Mouse (Mus musculus) testis, adult 2 months (tissue): Measurements from ENCODE around the gene Atp2c2. TPM values are rescaled to one million over a fixed set of nuclear protein-coding genes. Genes with fewer than 3 reads are reported as not detected.

ENCODE experiments used
- H3K27ac ChIP-seq: fragments of 200-500 bp; 2 replicates; pipeline ENCODE4 v1.5.1; 2012; ENCODE audit warnings: low read depth, low read length; ENCODE audit not compliant: control insufficient read depth, insufficient read depth
- H3K27me3 ChIP-seq: fragments of 200-500 bp; 2 replicates; pipeline ENCODE4 v1.6.1; 2012; ENCODE audit warnings: mild to moderate bottlenecking, low read length, moderate library complexity; ENCODE audit not compliant: control insufficient read depth, insufficient read depth
- H3K36me3 ChIP-seq: fragments of 200-500 bp; 2 replicates; pipeline ENCODE4 v1.6.1; 2012; ENCODE audit warnings: mild to moderate bottlenecking, low read length; ENCODE audit not compliant: control insufficient read depth, insufficient read depth
- H3K4me1 ChIP-seq: fragments of 200-500 bp; 2 replicates; pipeline ENCODE4 v1.6.1; 2012; ENCODE audit warnings: low read length; ENCODE audit not compliant: control insufficient read depth, insufficient read depth
- H3K4me3 ChIP-seq: fragments of 200-500 bp; 2 replicates; pipeline ENCODE4 v1.5.1; 2012; ENCODE audit warnings: low read depth, mild to moderate bottlenecking, low read length, moderate library complexity, mixed read lengths; ENCODE audit not compliant: control insufficient read depth
- CTCF ChIP-seq: fragments of 200-500 bp; IDR thresholded peaks from 2 replicates; pipeline ENCODE4 v1.5.1; 2012; ENCODE audit warnings: low read depth, mild to moderate bottlenecking, inconsistent platforms, low read length, moderate library complexity; ENCODE audit not compliant: control insufficient read depth, insufficient read depth, insufficient replicate concordance
- POLR2A ChIP-seq: fragments of 200-500 bp; IDR thresholded peaks from 2 replicates; pipeline ENCODE4 v1.6.1; 2012; ENCODE audit warnings: low read depth, mild to moderate bottlenecking, inconsistent platforms, low read length, moderate library complexity; ENCODE audit not compliant: control insufficient read depth
- polyA plus RNA-seq: library from polyadenylated mRNA; depleted of rRNA; stranded (reverse); fragments of >200 nt; gene quantifications from 2 replicates; pipeline ENCODE4 v1.2.3, GENCODE M21; 2012

Gene Atp2c2
- polyA plus RNA-seq, 1 experiment = 1.2 TPM

- H3K4me1 ChIP-seq = no peaks in the 10 kb centered on the region
- H3K27me3 ChIP-seq = no peaks in the 10 kb centered on the region
- no peaks in the 10 kb centered on the region for H3K36me3 ChIP-seq
- H3K27ac ChIP-seq = no peak overlapping the region
- no peak for TF ChIP-seq CTCF
- no peak for TF ChIP-seq POLR2A
- no peak overlapping the region for H3K4me3 ChIP-seq
Observed at GRCm38 (mm10) chr8:119732072-119732471, 32.3 kb downstream of the Atp2c2 start.

DNA sequence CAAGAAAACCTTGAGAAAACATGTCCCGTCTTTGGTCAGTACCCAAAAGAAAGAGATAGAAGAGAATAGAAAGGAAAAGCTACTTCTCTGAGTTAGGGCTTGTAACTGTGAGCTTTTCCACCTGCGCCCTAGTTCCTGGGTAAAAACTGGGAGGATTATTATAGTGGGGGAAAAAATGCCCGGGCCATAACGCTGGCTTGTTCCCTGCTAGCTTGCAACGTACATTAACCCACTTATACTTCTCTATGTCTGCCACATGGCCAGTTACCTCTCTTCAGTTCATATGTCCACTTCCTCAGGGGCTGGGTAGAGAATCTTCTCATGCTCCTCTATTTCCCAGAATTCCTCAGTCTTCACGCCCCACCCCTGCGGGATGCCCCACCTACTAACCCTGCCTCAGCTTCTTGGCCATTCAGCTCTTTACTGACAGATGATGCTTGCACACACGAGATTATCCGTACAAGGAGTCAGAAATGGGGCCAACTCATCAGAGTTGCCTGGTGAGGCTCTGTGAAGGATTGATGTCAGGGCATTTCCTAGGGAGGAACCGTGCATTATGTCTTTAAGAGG, 36.6 kb downstream of the Atp2c2 start:
- Histone ChIP-seq H3K4me1 (no peaks in the 10 kb centered on the region), H3K27ac (no peak overlapping the region), H3K4me3 (no peak overlapping the region), H3K27me3 (no peaks in the 10 kb centered on the region), H3K36me3 (no peaks in the 10 kb centered on the region)
- no peak for TF ChIP-seq POLR2A
- TF ChIP-seq CTCF = no peak

DNA sequence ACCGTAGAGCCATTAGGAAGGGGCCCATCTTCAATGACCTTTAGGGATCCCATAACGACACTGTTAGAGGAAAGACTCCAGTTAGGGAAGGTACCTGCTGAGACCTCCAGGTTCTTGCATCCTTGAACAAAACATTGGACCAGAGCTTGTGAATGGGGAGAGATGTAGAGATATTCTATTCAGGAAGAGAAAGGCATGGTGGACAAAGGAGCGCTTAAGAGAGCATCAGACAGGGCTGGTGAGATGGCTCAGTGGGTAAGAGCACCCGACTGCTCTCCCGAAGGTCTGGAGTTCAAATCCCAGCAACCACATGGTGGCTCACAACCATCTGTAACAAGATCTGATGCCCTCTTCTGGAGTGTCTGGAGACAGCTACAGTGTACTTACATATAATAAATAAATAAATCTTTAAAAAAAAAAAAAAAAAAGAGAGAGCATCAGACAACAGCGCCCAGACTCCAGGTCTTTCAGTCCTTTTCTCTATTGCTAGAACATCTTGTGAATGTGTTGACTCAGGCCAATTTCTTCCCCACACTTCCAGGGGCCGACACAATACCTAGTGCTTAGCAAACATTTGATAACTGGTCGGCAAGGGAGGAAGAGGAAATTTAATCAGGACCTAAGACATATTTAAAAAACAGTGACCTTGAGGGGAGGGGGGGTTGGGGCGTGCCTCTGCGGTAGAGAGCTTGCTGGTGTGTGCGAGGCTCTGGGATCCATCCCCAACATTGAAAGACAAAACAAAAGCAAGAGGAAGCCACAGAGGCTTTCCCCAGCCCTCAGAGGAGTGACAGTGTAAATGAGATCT, 37.5 kb downstream of the Atp2c2 start:
- H3K36me3 ChIP-seq = no peaks in the 10 kb centered on the region
- H3K4me3 ChIP-seq = no peak overlapping the region
- no peaks in the 10 kb centered on the region for H3K4me1 ChIP-seq
- no peak overlapping the region for H3K27ac ChIP-seq
- no peaks in the 10 kb centered on the region for H3K27me3 ChIP-seq
- TF ChIP-seq POLR2A (no peak), CTCF (no peak)

GRCm38 (mm10) chr8:119738129-119738907, 38.5 kb downstream of the Atp2c2 start:
- no peaks in the 10 kb centered on the region for H3K36me3 ChIP-seq

DNA sequence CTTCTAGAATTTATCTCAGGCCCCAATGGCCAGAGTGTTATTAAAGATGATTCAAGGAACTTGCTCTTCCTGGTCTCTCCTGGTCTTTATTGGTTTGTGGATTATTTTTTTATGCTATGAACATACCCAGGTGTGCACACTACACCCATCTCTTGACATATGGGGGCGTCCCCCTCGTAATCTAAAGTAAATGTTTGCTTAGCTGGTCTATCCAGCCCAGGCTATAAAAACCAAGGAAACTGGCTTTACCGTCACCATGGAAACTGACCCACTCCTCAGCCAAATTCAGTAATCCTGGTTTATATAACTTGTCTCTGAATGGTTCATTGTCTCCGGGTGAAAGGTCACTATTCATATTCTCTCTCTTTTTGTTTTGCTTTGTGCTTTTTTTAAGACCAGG, 40.8 kb downstream of the Atp2c2 start:
- Histone ChIP-seq H3K4me3 (no peak overlapping the region), H3K27ac (no peak overlapping the region), H3K27me3 (no peaks in the 10 kb centered on the region), H3K4me1 (no peaks in the 10 kb centered on the region), H3K36me3 (no peaks in the 10 kb centered on the region)
- TF ChIP-seq POLR2A (no peak), CTCF (no peak)

More at GRCm38 (mm10) chr8:119738129-119738907, 38.5 kb downstream of the Atp2c2 start:
- Histone ChIP-seq H3K4me3 (no peak overlapping the region), H3K27me3 (no peaks in the 10 kb centered on the region), H3K27ac (no peak overlapping the region), H3K4me1 (no peaks in the 10 kb centered on the region)
- TF ChIP-seq CTCF (no peak), POLR2A (no peak)

- no peak overlapping the region for H3K27ac ChIP-seq
- H3K4me1 ChIP-seq = no peaks in the 10 kb centered on the region
- no peaks in the 10 kb centered on the region for H3K36me3 ChIP-seq
- TF ChIP-seq POLR2A (no peak), CTCF (no peak)
- no peaks in the 10 kb centered on the region for H3K27me3 ChIP-seq
- no peak overlapping the region for H3K4me3 ChIP-seq
Observed at GRCm38 (mm10) chr8:119742409-119742808, 42.6 kb downstream of the Atp2c2 start.

DNA sequence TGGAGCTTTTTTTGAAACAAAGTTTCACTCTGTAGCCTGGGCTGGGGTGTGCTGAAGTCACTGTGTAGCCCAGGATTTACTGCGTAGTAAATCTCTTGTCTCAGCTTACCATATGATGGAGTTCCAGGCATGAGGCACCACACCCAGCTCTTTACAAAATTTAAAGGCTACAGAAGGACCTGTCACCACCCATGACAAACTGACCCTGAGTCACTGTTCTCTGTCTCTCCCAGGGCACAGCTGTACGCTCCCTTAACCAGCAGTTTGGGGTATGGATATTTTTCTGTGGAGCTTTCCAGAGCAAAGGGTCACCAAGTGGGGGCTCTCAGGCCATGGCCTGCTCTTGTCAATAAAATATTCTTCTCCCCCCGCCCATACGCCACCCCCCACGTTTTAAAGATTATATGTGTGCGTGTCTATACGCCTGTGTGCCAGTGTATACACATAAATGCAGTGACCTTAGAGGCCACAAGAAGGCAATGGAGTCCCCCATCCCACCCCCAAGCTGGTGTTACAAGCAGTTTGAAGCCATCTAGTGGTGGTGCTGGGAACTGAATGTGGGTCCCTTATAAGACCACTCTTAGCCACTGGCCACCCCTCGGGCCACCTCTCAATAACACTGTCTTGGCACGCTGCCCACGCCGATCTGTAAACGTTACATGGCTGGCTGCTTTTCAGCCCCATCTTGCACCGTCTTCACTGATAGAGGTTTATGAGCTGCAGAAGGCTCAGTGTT, 43.6 kb downstream of the Atp2c2 start:
- TF ChIP-seq CTCF = peak; percentile 33; the same call in 1 of the 2 replicates
- no peak for TF ChIP-seq POLR2A
- no peaks in the 10 kb centered on the region for H3K36me3 ChIP-seq
- no peaks in the 10 kb centered on the region for H3K4me1 ChIP-seq

More for the DNA sequence above, 43.6 kb downstream of the Atp2c2 start:
- H3K27ac ChIP-seq = no peak overlapping the region
- no peak overlapping the region for H3K4me3 ChIP-seq
- H3K27me3 ChIP-seq = no peaks in the 10 kb centered on the region
